Mouse (Mus musculus) liver, adult 2 months (tissue): ENCODE data around the gene Fam53a.

ENCODE experiments used
- CTCF ChIP-seq: fragments of 200-500 bp; IDR thresholded peaks from 2 replicates; pipeline ENCODE4 v1.5.1; 2011; ENCODE audit warnings: low read depth, low read length, control low read depth
- POLR2A ChIP-seq: fragments of 200-500 bp; IDR thresholded peaks from 2 replicates; pipeline ENCODE4 v1.6.1; 2011; ENCODE audit warnings: low read length, control low read depth; ENCODE audit not compliant: insufficient read depth; ENCODE audit errors: extremely low read depth

DNA sequence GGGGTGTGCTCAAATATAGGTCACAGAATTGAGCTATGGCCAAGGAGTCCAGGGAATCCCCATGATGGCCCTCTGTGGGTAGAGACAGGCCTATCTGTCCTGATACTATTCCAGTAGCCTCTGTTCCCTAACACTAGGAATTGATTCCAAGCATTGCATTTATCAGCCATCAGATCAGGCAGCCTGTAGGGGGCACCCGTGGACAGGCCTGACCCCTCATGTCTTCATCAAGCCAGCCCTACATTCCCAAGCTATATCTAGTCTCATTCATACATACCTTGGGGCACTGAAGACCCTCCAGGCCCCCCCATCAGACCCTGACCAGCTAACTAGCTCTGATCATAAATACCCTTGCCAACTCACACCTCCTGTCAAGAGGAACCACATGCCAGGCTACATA is 46.5 kb upstream of the Fam53a start:
- no peak for TF ChIP-seq POLR2A
- peak; percentile 80 for TF ChIP-seq CTCF
